Mouse (Mus musculus): ENCODE measurements around the gene Pip5k1b. TPM values are rescaled to one million over a fixed set of nuclear protein-coding genes. Genes with fewer than 3 reads are reported as not detected.

The Pip5k1b gene
- polyA plus RNA-seq, 1 experiment from 2014 or later: 22.1 TPM

DNA sequence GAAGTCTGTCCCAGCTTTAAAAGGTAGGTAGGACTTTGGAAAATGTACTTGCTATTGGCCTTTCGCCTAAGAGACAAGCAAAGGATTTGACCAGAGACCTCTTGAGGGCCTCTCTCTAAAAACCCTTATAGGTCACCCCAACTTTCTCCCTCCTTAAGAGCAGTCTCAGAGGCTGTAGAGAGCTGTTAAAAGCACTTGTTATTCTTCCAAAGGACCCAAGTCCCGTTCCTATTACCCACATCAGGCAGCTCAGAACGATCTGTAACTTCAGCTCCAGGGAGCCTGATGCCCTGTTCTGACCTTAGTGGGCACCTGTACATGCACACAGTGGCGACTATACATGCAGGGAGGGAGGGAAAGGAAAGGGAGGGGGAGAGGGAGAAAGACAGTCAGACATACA, 18.0 kb downstream of the Pip5k1b start:
- Histone ChIP-seq H3K27me3 (replicated peaks; ENCODE audit: control insufficient read depth, insufficient read depth, low read length) (no peaks in the 10 kb centered on the region), H3K4me1 (ENCODE audit: control insufficient read depth, insufficient read depth, low read length) (peaks cover 10% of the 10 kb centered on the region)

DNA sequence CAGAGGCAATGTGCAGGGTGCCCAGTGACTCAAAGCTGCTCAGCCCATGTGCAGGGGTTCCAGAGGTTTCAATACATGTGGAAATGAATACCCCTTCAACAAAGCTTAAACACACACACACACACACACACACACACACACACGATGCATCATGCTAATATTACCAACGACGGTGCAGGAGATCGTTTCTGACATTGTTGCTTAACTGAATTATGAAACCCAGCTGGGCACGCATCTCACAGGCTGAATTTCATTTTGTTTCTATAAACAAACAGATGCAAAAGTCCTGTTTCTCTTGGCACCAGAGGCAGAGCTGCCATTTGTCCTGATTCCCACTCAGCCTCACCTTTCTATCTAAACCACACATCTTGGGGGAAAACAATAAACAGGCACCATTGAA, 18.8 kb downstream of the Pip5k1b start:
- H3K4me1 ChIP-seq (ENCODE audit: control insufficient read depth, insufficient read depth, low read length): peaks cover 10% of the 10 kb centered on the region
- H3K27ac ChIP-seq (ENCODE audit: low read length): no peak overlapping the region
- H3K9ac ChIP-seq (ENCODE audit: low read depth, low read length): no peak overlapping the region
- 60% methylated on average over 5 of the region's 5 CpGs for WGBS
- no peak overlapping the region for H3K4me2 ChIP-seq (ENCODE audit: low read depth, low read length)
- no peak for ATAC-seq
- H3K36me3 ChIP-seq (ENCODE audit: control insufficient read depth, insufficient read depth, low read length): no peaks in the 10 kb centered on the region
- H3K27me3 ChIP-seq (replicated peaks; ENCODE audit: control insufficient read depth, insufficient read depth, low read length): no peaks in the 10 kb centered on the region
- no peaks in the 10 kb centered on the region for H3K9me3 ChIP-seq (ENCODE audit: control insufficient read depth, low read length)
- no peak overlapping the region for H3K4me3 ChIP-seq (ENCODE audit: low read length)

More for the DNA sequence above, 18.0 kb downstream of the Pip5k1b start:
- H3K9me3 ChIP-seq (ENCODE audit: control insufficient read depth, low read length): no peaks in the 10 kb centered on the region
- no peak overlapping the region for H3K4me3 ChIP-seq (ENCODE audit: low read length)
- H3K4me2 ChIP-seq (ENCODE audit: low read depth, low read length): no peak overlapping the region
- WGBS: 77% methylated on average over 4 of the region's 4 CpGs
- no peaks in the 10 kb centered on the region for H3K36me3 ChIP-seq (ENCODE audit: control insufficient read depth, insufficient read depth, low read length)
- H3K27ac ChIP-seq (ENCODE audit: low read length): no peak overlapping the region
- no peak for ATAC-seq
- H3K9ac ChIP-seq (ENCODE audit: low read depth, low read length): no peak overlapping the region

DNA sequence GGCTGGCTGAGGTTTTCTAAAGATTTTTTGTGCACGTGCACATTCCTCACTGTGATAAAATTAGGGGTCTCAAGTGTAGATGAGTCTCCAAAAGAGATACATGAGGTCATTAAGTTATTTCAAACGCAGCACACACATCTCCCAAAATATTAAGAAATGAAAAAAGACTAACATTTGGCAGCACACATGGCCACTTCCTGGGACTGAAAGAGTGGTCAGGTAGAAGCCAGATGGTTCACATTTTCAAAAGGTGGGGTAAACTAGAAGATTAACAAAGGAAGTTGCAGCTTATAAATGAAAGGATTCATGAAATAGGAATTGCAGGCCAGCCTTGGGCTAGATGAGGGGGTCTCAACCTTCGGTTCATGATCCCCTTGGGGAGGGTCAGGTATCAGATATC, 19.4 kb downstream of the Pip5k1b start:
- H3K9me3 ChIP-seq (ENCODE audit: control insufficient read depth, low read length): no peaks in the 10 kb centered on the region
- no peak overlapping the region for H3K4me2 ChIP-seq (ENCODE audit: low read depth, low read length)
- 85% methylated on average over 3 of the region's 3 CpGs for WGBS
- peaks cover 7% of the 10 kb centered on the region for H3K4me1 ChIP-seq (ENCODE audit: control insufficient read depth, insufficient read depth, low read length)
- H3K36me3 ChIP-seq (ENCODE audit: control insufficient read depth, insufficient read depth, low read length): no peaks in the 10 kb centered on the region
- no peak overlapping the region for H3K9ac ChIP-seq (ENCODE audit: low read depth, low read length)
- H3K4me3 ChIP-seq (ENCODE audit: low read length): no peak overlapping the region
- H3K27me3 ChIP-seq (replicated peaks; ENCODE audit: control insufficient read depth, insufficient read depth, low read length): no peaks in the 10 kb centered on the region
- ATAC-seq: no peak
- no peak overlapping the region for H3K27ac ChIP-seq (ENCODE audit: low read length)

DNA sequence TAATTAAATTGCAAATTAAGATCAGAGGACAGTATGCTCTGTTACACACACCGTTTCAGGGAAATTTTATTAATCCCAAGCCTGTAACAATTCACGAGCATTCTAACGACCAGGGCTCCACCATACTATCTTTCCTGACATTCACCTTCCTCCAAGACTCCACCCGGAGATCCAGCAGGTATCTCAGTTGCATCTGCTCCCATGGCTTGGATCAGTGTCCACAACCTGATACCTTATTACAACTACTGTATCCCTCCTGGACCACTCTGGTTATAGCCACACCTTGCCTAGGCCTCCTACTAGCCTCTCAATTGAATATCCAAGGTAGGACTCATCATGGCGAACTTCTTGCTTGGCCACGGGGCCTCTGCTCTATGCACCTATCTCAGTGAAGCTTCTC, 20.5 kb downstream of the Pip5k1b start:
- WGBS: 74% methylated on average over 6 of the region's 6 CpGs
- H3K9ac ChIP-seq (ENCODE audit: low read depth, low read length): no peak overlapping the region
- no peaks in the 10 kb centered on the region for H3K36me3 ChIP-seq (ENCODE audit: control insufficient read depth, insufficient read depth, low read length)
- no peak overlapping the region for H3K4me3 ChIP-seq (ENCODE audit: low read length)
- ATAC-seq: peak; percentile 30; the same call in 1 of the 2 replicates
- H3K4me1 ChIP-seq (ENCODE audit: control insufficient read depth, insufficient read depth, low read length): peaks cover 7% of the 10 kb centered on the region
- H3K27me3 ChIP-seq (replicated peaks; ENCODE audit: control insufficient read depth, insufficient read depth, low read length): no peaks in the 10 kb centered on the region
- H3K9me3 ChIP-seq (ENCODE audit: control insufficient read depth, low read length): no peaks in the 10 kb centered on the region
- peak overlapping the region; percentile 16; the same call in 1 of the 2 replicates for H3K27ac ChIP-seq (ENCODE audit: low read length)
- H3K4me2 ChIP-seq (ENCODE audit: low read depth, low read length): no peak overlapping the region

DNA sequence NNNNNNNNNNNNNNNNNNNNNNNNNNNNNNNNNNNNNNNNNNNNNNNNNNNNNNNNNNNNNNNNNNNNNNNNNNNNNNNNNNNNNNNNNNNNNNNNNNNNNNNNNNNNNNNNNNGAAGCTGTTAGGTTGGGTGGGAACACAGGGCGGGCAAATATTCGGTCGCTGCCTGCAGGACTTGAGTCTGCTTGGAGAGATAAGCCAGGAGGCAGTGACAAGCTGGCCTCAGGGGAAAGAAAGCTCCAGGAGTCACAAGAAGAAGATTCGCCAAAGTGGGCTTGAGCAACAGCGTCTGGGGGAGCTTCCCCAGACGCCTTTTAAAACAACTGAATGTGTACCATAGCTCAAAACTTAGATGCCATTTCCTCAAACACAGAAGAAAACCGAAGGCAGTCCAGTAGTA, 20.9 kb downstream of the Pip5k1b start:
- Histone ChIP-seq H3K9me3 (ENCODE audit: control insufficient read depth, low read length) (no peaks in the 10 kb centered on the region), H3K27me3 (replicated peaks; ENCODE audit: control insufficient read depth, insufficient read depth, low read length) (no peaks in the 10 kb centered on the region), H3K4me1 (ENCODE audit: control insufficient read depth, insufficient read depth, low read length) (peaks cover 7% of the 10 kb centered on the region), H3K36me3 (ENCODE audit: control insufficient read depth, insufficient read depth, low read length) (no peaks in the 10 kb centered on the region), H3K4me2 (ENCODE audit: low read depth, low read length) (no peak overlapping the region), H3K4me3 (ENCODE audit: low read length) (no peak overlapping the region), H3K9ac (ENCODE audit: low read depth, low read length) (no peak overlapping the region), H3K27ac (ENCODE audit: low read length) (no peak overlapping the region; the same call in 1 of the 2 replicates)
- peak; percentile 67; the same call in 1 of the 2 replicates for ATAC-seq
- 56% methylated on average over 7 of the region's 7 CpGs for WGBS

DNA sequence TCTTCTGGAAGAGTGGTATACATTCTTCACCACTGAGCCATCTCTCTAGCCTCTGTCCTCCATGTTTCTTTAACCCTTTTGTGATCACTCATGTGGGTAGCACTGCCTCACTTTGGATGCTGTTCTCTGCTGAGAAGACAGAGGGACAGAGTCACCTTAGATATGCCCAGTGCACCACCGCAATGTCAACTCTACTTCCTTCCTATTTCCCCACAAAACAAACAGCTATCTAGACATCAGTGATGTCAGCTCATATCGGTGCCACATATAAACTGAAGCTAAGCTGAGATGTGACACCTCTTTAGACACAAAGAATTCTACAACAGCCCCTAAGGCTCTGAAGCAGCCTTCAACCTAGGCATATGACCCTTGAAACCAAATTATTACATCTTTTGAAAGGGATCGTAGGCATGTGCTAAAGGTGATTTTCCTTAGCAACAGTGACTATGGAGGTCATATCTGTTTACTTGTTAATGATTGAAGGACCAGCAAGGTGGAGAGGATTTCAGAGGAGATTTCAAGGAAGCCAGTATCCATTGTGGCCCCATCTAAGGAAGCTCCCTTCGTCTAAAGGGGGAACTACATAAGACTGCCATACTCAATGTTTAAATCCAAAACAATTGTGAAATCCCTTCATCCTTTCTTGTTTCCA, 26.6 kb downstream of the Pip5k1b start:
- Histone ChIP-seq H3K36me3 (ENCODE audit: control insufficient read depth, insufficient read depth, low read length) (no peaks in the 10 kb centered on the region), H3K27ac (ENCODE audit: low read length) (peak overlapping the region; percentile 87)
- WGBS: 57% methylated on average over 4 of the region's 4 CpGs

DNA sequence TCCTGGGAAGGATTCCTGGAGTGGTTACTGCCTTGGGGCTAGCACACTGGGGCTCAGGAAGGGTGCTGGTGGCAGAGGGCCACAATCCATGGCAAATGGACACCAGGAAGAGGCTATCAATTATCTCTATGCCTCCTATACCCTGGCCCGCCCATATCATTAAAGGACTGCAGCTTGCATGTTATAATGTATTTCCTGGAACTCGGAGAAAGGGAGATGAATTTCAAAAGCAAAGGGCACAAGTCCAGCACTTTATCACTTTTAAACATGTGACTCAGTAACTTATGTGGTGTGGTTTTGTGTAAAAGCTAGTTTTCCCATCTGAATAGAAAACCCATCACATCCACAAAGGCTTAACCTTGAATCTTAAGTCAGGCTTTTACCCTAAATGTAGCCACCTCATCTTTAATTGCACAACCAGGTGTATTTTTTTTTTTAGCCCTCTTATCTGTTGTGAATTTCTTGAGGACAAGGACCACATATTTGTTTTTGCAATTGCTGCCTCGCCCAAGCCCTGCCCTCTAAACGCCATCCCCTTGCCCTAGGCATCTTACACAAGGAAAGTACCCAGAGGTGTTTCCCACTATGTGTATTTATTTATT, 27.4 kb downstream of the Pip5k1b start:
- Histone ChIP-seq H3K4me2 (ENCODE audit: low read depth, low read length) (peak overlapping the region; percentile 5; the same call in 1 of the 2 replicates), H3K9me3 (ENCODE audit: control insufficient read depth, low read length) (no peaks in the 10 kb centered on the region), H3K4me1 (ENCODE audit: control insufficient read depth, insufficient read depth, low read length) (peaks cover 18% of the 10 kb centered on the region), H3K27me3 (replicated peaks; ENCODE audit: control insufficient read depth, insufficient read depth, low read length) (no peaks in the 10 kb centered on the region), H3K4me3 (ENCODE audit: low read length) (no peak overlapping the region), H3K9ac (ENCODE audit: low read depth, low read length) (no peak overlapping the region), H3K36me3 (ENCODE audit: control insufficient read depth, insufficient read depth, low read length) (no peaks in the 10 kb centered on the region), H3K27ac (ENCODE audit: low read length) (peak overlapping the region; percentile 87)
- WGBS: 57% methylated on average over 4 of the region's 4 CpGs
- ATAC-seq: peak; percentile 66

More for the DNA sequence above, 26.6 kb downstream of the Pip5k1b start:
- Histone ChIP-seq H3K4me2 (ENCODE audit: low read depth, low read length) (peak overlapping the region; percentile 33), H3K9ac (ENCODE audit: low read depth, low read length) (no peak overlapping the region), H3K9me3 (ENCODE audit: control insufficient read depth, low read length) (no peaks in the 10 kb centered on the region), H3K4me3 (ENCODE audit: low read length) (no peak overlapping the region), H3K27me3 (replicated peaks; ENCODE audit: control insufficient read depth, insufficient read depth, low read length) (no peaks in the 10 kb centered on the region), H3K4me1 (ENCODE audit: control insufficient read depth, insufficient read depth, low read length) (peaks cover 18% of the 10 kb centered on the region)
- ATAC-seq: peak; percentile 77

DNA sequence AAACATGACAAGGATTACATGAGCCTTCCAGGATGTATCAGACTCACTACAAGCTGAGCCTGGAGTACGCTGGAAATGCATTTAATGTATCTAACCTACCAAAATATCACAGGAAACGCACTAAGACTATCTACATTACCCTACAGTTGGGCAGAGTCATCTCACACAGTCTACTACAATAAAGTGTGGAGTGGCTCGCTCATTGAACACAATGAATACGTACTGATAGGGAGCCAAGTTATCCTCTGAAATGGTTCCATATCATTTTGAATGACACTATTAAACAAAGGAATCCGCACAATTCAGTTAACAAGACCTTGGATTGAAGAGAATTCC, 28.1 kb downstream of the Pip5k1b start:
- Histone ChIP-seq H3K4me1 (ENCODE audit: control insufficient read depth, insufficient read depth, low read length) (peaks cover 18% of the 10 kb centered on the region), H3K36me3 (ENCODE audit: control insufficient read depth, insufficient read depth, low read length) (no peaks in the 10 kb centered on the region), H3K27me3 (replicated peaks; ENCODE audit: control insufficient read depth, insufficient read depth, low read length) (no peaks in the 10 kb centered on the region), H3K4me2 (ENCODE audit: low read depth, low read length) (no peak overlapping the region), H3K27ac (ENCODE audit: low read length) (peak overlapping the region; percentile 81), H3K9ac (ENCODE audit: low read depth, low read length) (no peak overlapping the region), H3K9me3 (ENCODE audit: control insufficient read depth, low read length) (no peaks in the 10 kb centered on the region), H3K4me3 (ENCODE audit: low read length) (no peak overlapping the region)
- WGBS: 82% methylated on average over 5 of the region's 5 CpGs
- no peak for ATAC-seq

DNA sequence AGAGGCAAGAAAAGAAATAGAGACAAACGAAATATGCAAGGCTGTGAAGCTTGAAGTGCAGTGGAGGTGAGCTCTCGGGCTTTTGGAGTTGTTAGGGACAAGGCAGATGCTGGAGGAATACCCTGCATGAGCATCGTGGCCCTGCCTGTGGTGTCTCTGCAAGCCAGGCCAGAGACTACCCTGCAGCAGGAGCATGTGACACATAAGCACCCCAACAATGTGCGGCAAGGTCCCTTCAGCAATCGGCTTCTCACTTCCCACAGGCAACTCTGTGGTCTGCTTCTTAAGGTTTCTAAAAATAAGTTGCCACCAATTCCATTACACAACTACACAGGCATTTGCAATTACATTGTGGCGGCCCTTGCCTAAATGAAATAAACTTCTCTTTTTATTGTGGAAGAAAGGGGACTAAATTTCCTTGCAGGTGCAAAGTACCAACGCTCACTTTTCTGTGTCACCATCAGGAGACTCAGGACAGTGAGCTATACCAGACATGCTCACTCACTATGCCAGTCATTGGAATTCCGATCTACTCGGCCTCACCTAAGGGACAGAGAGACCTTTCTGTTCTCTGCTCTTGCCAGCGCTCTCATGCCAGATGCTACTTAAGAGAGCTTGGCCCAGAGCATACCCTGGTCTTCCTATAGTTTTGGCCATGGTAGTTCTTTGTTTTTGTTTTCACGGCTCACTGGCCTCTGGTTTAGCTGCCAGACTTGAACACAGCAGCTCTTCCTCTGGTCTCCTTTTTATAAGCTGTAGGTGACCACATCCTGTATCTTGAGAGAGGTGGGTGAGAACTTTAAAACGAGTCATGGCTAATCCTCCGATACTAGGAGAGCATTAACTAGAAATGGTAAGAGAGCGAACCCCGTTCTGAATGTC, 28.7 kb downstream of the Pip5k1b start:
- H3K9ac ChIP-seq (ENCODE audit: low read depth, low read length): no peak overlapping the region
- no peaks in the 10 kb centered on the region for H3K36me3 ChIP-seq (ENCODE audit: control insufficient read depth, insufficient read depth, low read length)
- no peak overlapping the region for H3K4me3 ChIP-seq (ENCODE audit: low read length)
- 74% methylated on average over 15 of the region's 15 CpGs for WGBS
- peak overlapping the region; percentile 81 for H3K27ac ChIP-seq (ENCODE audit: low read length)
- no peaks in the 10 kb centered on the region for H3K27me3 ChIP-seq (replicated peaks; ENCODE audit: control insufficient read depth, insufficient read depth, low read length)
- H3K9me3 ChIP-seq (ENCODE audit: control insufficient read depth, low read length): no peaks in the 10 kb centered on the region
- no peak overlapping the region for H3K4me2 ChIP-seq (ENCODE audit: low read depth, low read length)
- peaks cover 18% of the 10 kb centered on the region for H3K4me1 ChIP-seq (ENCODE audit: control insufficient read depth, insufficient read depth, low read length)
- ATAC-seq: no peak
